Mouse (Mus musculus): ENCODE results near the gene Olfr920. TPM values are rescaled to one million over a fixed set of nuclear protein-coding genes. Genes with fewer than 3 reads are reported as not detected.
A peak's percentile ranks its signal among the peaks of the same experiment; 100 is the strongest.

Olfr920 gene
- under 0.01 and 0.14 TPM in 2 replicates for total RNA-seq (2014; rRNA removed)
- not detected in 2 replicates for polyA plus RNA-seq (2015; fragmentation: Nextera tagmentation; extraction: Ambion mirVana)

DNA sequence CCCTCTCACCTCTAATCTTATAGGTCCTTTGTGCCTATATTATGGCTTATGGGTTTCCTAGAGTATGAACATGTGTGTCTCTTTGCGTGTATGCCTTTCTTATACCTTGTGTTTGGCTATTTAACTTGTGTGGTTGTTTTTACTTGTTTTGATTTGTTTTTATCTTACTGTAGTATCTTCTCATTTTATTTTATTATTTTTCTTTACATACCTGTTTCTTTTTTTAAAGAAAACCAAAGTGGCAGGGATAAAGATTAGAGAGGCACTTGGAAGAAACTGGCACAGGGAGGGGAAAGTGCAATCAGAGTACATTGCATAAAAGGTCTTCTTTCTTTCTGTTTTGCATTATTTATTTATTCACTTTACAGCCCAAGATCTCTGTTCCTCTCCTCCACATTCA, at the start of gene Olfr920:
Gene Olfr920 (plus strand): TSS at position 301 of the 400 bp plus-strand sequence.
- H3K27ac ChIP-seq (ENCODE audit: low read depth, low read length), result no peak within 1 kb of the TSS
- no peak for TF ChIP-seq CTCF (IDR thresholded peaks at IDR 0.05; ENCODE audit: low read depth)
- no peaks in the 10 kb centered on the region for H3K4me1 ChIP-seq (ENCODE audit: insufficient read depth)
- H3K4me2 ChIP-seq (ENCODE audit: low read depth), result no peak within 1 kb of the TSS
- no peaks in the 10 kb centered on the region for H3K27me3 ChIP-seq (ENCODE audit: insufficient read depth, low read length)
- ATAC-seq (no peak), DNase-seq (no peak)
- no peak within 1 kb of the TSS for H3K4me3 ChIP-seq (ENCODE audit: low read depth, low read length)
- H3K9ac ChIP-seq, result no peak within 1 kb of the TSS
- no peaks in the 10 kb centered on the region for H3K9me3 ChIP-seq (ENCODE audit: low read length)
- WGBS, result 96% methylated on average over 1 of the region's 1 CpGs
- H3K36me3 ChIP-seq (ENCODE audit: insufficient read depth), result no peaks in the 10 kb centered on the region

DNA sequence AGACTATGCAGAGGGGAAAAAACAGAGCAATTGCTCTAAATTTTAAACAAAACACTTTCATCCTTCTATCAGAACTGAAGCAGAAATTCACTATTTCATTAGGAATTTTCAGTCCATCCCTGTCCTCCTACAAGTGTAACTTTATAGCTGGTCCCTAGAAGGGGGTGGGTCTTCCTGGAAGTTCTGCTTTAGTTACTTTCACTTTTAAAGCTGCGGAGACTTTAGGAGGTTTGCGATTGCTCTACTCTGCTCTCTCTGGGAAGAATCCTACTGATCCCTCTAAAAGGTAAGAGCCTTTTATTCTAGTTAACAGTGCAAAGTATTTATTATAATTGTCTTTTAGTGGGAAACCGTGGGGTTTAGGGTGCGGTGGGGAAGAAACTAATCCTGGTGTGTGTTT, 34.0 kb upstream of the Olfr920 start, which contains the start of gene Vwa5a:
Gene Vwa5a (plus strand): TSS at position 167 of the 400 bp plus-strand sequence.
- Histone ChIP-seq H3K4me2 (ENCODE audit: low read depth) (peak within 1 kb of the TSS; percentile 32), H3K27ac (ENCODE audit: low read depth, low read length) (no peak within 1 kb of the TSS), H3K36me3 (ENCODE audit: insufficient read depth) (no peaks in the 10 kb centered on the region), H3K4me3 (ENCODE audit: low read depth, low read length) (peak within 1 kb of the TSS; percentile 37), H3K4me1 (ENCODE audit: insufficient read depth) (no peaks in the 10 kb centered on the region), H3K9me3 (ENCODE audit: low read length) (no peaks in the 10 kb centered on the region), H3K27me3 (ENCODE audit: insufficient read depth, low read length) (no peaks in the 10 kb centered on the region), H3K9ac (peak within 1 kb of the TSS; percentile 2; the same call in 1 of the 2 replicates)
- DNase-seq, result peak; percentile 4
- WGBS, result 2% methylated on average over 4 of the region's 4 CpGs
- TF ChIP-seq CTCF (IDR thresholded peaks at IDR 0.05; ENCODE audit: low read depth), result no peak
- peak; percentile 48; the same call in 1 of the 2 replicates for ATAC-seq

DNA sequence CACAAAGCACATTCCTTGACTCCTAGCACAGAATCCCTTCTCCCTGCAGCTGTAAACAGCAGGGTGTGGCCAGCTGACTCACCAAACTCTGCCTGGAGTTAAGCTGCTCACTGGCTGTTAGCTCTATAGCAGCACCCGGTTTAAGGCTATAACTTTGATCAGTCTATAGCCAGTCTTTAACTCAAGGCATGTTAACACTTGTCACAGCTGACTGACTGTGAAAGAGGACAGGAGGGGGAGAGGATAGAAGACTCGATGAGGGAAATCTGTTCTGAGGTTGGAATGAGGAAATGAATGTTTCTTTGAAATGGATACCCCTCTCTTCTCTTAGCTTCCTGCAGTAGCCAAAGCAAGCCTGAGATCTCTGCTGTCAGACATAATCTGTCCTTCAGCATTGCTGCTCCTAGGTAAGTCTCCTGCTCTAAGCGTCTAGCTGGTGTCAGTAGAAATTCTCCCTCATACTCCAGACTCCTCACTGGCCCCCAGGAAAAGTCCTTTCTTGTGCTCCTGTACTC, 33.1 kb upstream of the Olfr920 start:
- no peaks in the 10 kb centered on the region for H3K36me3 ChIP-seq (ENCODE audit: insufficient read depth)
- H3K4me2 ChIP-seq (ENCODE audit: low read depth), result peak overlapping the region; percentile 32
- no peaks in the 10 kb centered on the region for H3K4me1 ChIP-seq (ENCODE audit: insufficient read depth)
- peak; percentile 20; the same call in 1 of the 2 replicates for ATAC-seq
- peak overlapping the region; percentile 2; the same call in 1 of the 2 replicates for H3K9ac ChIP-seq
- H3K27me3 ChIP-seq (ENCODE audit: insufficient read depth, low read length), result no peaks in the 10 kb centered on the region
- H3K27ac ChIP-seq (ENCODE audit: low read depth, low read length), result no peak overlapping the region
- peak overlapping the region; percentile 37 for H3K4me3 ChIP-seq (ENCODE audit: low read depth, low read length)
- 2% methylated on average over 3 of the region's 3 CpGs for WGBS
- no peak for TF ChIP-seq CTCF (IDR thresholded peaks at IDR 0.05; ENCODE audit: low read depth)
- no peaks in the 10 kb centered on the region for H3K9me3 ChIP-seq (ENCODE audit: low read length)
- no peak for DNase-seq

DNA sequence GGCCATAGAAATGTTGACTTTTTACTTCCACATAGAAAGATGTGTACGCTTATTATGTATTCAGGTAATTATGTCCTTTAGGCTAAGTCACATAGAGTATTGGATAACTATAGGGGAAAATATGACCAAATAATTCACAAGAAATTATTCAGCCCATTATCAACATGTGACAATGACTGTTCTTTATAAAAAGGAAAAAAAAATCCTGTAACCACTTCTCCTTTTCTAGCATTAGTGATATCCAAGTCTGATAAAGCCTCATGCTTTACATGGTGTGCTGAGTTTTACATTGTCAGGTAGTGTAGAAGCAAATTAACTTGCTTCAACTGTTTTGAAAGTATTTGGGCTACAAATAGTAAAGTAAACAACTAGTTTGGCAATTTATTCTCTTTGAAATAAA, 28.1 kb upstream of the Olfr920 start:
- no peak for ATAC-seq

DNA sequence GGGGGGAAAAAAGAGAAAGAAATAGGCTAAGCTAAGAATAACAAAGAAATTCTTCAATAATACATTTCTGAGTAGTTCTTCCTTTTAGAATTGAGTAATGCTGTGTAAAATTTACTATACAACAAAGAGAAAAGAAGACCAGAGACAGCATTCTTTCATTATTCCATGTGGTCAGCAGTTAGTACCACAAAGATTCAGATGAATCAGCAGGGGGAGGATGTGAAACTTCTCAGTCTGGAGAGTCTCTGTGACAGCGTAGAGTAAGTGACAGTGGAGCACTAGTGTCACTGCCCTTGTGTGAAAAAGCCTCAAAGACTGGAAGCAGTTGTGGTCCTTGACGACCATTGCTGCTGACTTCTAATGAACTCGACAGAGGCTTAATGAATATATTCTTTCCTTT, 23.9 kb upstream of the Olfr920 start:
- Histone ChIP-seq H3K9me3 (ENCODE audit: low read length) (no peaks in the 10 kb centered on the region), H3K36me3 (ENCODE audit: insufficient read depth) (no peaks in the 10 kb centered on the region), H3K4me2 (ENCODE audit: low read depth) (no peak overlapping the region), H3K9ac (no peak overlapping the region), H3K27me3 (ENCODE audit: insufficient read depth, low read length) (no peaks in the 10 kb centered on the region), H3K27ac (ENCODE audit: low read depth, low read length) (no peak overlapping the region), H3K4me1 (ENCODE audit: insufficient read depth) (no peaks in the 10 kb centered on the region), H3K4me3 (ENCODE audit: low read depth, low read length) (no peak overlapping the region)
- ATAC-seq (no peak), DNase-seq (no peak)
- no peak for TF ChIP-seq CTCF (IDR thresholded peaks at IDR 0.05; ENCODE audit: low read depth)
- WGBS, result 74% methylated on average over 3 of the region's 3 CpGs

More for the DNA sequence above, 28.1 kb upstream of the Olfr920 start:
- Histone ChIP-seq H3K4me3 (ENCODE audit: low read depth, low read length) (no peak overlapping the region), H3K4me1 (ENCODE audit: insufficient read depth) (no peaks in the 10 kb centered on the region), H3K9me3 (ENCODE audit: low read length) (no peaks in the 10 kb centered on the region), H3K27ac (ENCODE audit: low read depth, low read length) (no peak overlapping the region), H3K9ac (no peak overlapping the region), H3K4me2 (ENCODE audit: low read depth) (no peak overlapping the region), H3K36me3 (ENCODE audit: insufficient read depth) (no peaks in the 10 kb centered on the region), H3K27me3 (ENCODE audit: insufficient read depth, low read length) (no peaks in the 10 kb centered on the region)
- no peak for TF ChIP-seq CTCF (IDR thresholded peaks at IDR 0.05; ENCODE audit: low read depth)
- no peak for DNase-seq
- WGBS, result 93% methylated on average over 1 of the region's 1 CpGs

DNA sequence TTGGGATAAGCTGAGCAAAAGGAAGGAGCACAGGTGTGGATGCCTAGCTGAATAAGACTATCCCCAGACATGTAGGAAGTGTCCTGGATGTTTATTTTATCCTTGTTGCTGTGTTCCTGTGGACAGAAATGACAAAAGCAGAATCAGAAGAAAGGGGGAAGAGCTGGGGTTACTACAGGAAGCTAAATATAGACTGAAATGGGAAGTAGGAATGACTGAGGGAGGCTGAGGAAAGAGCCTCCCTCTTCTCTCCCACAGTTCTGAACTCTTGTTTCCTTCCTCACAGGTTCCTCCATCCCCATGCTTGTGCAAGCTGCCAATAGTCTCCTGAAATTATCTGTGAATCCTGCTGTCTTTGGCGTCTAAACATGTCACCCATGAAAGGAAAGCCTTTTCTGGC, 10.7 kb upstream of the Olfr920 start:
- DNase-seq (no peak), ATAC-seq (no peak)
- H3K27ac ChIP-seq (ENCODE audit: low read depth, low read length), result no peak overlapping the region
- no peaks in the 10 kb centered on the region for H3K4me1 ChIP-seq (ENCODE audit: insufficient read depth)
- no peak overlapping the region for H3K4me3 ChIP-seq (ENCODE audit: low read depth, low read length)
- H3K9me3 ChIP-seq (ENCODE audit: low read length), result no peaks in the 10 kb centered on the region
- H3K9ac ChIP-seq, result no peak overlapping the region
- 75% methylated on average over 1 of the region's 1 CpGs for WGBS
- no peak for TF ChIP-seq CTCF (IDR thresholded peaks at IDR 0.05; ENCODE audit: low read depth)
- no peaks in the 10 kb centered on the region for H3K36me3 ChIP-seq (ENCODE audit: insufficient read depth)
- H3K27me3 ChIP-seq (ENCODE audit: insufficient read depth, low read length), result no peaks in the 10 kb centered on the region
- H3K4me2 ChIP-seq (ENCODE audit: low read depth), result no peak overlapping the region

DNA sequence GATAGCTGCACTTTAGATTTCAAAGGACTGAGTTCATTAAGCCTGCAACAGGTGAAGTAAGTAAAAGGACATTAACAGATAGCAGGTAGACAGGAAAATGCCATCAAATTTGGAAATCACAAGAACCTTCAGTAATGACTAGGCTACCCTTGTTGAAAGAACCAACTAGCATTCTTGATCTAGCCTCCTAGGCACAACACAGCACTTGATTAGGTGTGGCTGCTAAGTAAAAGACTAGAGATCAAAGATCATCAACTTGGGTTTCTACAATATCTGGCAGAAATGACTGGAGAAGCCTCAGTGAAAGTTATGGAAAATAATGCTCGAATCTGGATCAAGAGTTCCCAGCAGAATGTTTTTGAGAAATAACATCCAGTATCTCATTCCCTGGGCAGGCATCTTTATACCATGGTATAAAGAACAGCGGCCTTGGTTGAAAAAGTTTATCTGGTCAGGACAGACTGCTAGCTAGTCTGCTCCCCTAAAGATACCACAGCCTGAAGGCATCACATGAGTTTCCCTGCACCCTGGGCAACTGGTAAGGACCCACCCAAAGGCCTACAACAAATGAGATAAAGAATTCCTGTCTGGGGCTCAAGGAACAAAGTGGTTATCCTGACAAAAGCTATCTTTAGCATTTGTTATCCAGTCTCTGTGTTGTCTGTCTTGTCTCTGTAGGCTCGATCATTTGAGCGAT, 7.3 kb upstream of the Olfr920 start:
- DNase-seq (no peak), ATAC-seq (no peak)
- no peak overlapping the region for H3K4me3 ChIP-seq (ENCODE audit: low read depth, low read length)
- WGBS, result 93% methylated on average over 4 of the region's 4 CpGs
- no peak for TF ChIP-seq CTCF (IDR thresholded peaks at IDR 0.05; ENCODE audit: low read depth)
- H3K27me3 ChIP-seq (ENCODE audit: insufficient read depth, low read length), result no peaks in the 10 kb centered on the region
- H3K9me3 ChIP-seq (ENCODE audit: low read length), result no peaks in the 10 kb centered on the region
- no peaks in the 10 kb centered on the region for H3K4me1 ChIP-seq (ENCODE audit: insufficient read depth)
- no peak overlapping the region for H3K4me2 ChIP-seq (ENCODE audit: low read depth)
- no peak overlapping the region for H3K27ac ChIP-seq (ENCODE audit: low read depth, low read length)
- H3K36me3 ChIP-seq (ENCODE audit: insufficient read depth), result no peaks in the 10 kb centered on the region
- H3K9ac ChIP-seq, result no peak overlapping the region

Data from forebrain, postnatal 0 days (tissue).